Mouse (Mus musculus) kidney, postnatal 10 days (tissue): ENCODE results near the gene Pcnx3.
"Not testable (repeated sequence)": the region's sequence is repeated elsewhere in the genome, so short reads cannot be mapped to it uniquely, and the experiment has no call there.

Source experiments
- DNase-seq: peaks from one replicate; pipeline ENCODE4 v3.0.0; 2021; ENCODE audit warnings: mixed read lengths

Gene Pcnx3

DNA sequence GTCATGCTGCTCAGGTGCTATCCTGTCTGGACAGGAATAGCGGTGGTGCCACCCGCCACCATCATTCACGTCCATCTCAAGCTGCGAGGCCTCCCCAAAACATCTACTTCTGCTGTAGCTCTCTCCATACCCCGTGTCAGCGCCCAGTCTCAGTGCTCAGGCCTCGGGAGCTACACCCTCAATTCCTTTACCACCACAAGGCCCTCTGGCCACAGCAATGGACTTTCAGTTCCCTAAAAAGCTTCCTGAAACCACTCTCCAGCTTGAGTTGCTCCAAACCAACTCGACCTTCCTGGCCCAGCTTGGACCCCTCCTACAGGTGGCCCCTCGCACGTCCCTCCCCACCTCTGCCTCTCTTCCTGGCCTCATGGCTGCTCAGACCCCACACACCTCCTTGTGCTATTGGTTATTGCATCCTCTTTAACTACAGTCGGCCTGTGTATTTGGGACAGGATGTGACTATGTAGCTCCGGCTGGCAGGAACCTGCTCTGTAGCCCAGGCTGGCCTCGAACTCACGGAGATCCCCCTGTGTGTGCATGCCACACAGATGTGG is 23.3 kb upstream of the Pcnx3 start:
- DNase-seq = no peak

DNA sequence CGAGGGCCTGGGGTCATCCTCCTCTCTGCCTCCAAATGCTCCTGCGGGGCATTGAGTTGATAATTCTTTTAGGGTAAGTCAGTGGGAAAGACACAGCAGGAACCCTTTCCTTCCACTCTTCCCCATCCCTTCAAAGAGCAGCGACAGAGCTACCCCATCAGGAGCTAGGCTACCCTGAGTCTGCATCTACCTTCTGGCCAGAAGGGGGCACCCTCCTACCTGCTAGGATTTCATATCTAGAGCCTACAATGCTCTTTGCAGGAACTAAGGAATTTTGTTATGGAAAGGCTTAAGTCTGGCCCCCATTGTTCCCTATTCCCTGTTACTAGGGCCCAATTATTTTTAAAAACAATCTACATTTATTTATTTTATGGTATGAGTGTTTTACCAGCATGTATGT is 22.5 kb upstream of the Pcnx3 start:
- peak; percentile 90 for DNase-seq

DNA sequence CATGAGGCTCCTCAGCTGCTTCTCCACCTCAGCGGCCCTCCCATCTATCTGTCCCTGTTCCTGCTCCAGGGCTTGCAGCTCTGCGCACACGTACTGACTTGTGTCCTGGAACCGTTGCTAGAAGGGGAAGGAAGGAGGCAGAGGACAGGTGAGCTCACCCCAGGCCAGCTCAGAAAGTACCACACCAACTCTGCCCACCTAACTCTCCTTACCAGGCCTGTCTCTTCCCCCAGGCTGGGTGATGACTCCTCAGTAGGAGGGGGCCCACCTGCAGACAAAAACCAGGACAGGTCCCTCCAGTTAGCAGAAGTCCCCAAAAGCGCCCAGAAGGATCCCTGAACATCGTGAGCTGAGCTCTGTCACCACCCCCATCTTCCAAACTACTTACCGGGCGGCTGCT is 21.9 kb upstream of the Pcnx3 start:
- DNase-seq = no peak

DNA sequence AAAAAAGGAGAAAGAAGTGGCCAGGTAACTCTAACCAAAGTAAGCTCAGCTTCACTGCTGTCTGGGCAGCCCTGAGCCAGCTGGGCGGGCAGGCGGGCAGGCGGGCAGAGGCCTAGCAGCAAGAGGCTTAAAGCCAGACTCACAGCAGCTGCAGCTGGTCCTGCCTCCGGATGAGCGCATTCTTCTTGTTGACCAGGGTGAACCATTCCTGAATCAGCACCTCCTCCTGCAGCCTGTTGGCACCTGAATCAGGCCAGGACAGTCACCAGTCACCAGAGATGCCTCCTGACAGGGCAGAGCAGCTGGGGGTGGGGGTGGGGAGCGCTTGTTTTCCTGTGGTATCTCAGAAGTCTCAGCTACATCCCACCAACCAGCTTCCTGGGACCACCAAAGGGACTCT is 21.4 kb upstream of the Pcnx3 start:
- DNase-seq = no peak

DNA sequence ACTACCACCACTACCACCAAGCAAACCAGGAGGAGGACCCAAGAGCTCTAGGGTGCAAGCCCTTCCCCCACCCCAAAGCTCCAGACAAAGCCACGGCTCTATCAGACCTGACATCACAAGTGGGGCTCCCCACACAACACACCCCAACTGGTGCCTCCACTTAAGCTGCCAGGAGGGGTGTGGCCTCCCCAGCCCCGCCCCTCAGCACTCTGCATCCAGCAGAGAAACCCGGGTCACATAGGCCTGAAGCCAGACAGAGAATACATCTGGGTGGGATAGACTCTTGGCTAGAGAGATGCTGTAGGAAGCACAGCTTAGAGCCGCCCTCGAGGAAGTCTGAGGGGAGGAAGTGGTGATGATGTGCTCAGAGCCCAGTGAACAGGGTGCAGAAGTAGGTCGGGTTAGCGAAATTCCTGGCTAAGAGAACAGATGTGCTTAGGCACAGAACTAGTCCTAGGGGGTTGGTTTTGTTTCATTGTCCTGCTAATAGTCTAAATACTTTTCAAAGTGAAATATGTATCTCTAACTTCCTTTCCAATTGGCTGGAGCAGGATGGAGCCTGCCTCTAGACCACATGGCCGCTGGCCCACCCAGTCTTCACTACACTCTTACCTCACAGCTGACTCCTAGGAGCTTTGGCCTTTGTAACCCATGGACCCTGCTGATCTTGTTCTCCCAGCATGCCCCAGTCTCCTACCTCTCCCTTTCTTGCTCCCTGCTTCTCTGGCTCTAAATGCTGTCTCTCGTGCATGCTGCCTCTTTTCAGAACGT is 16.3 kb upstream of the Pcnx3 start:
- DNase-seq = peak; percentile 75

DNA sequence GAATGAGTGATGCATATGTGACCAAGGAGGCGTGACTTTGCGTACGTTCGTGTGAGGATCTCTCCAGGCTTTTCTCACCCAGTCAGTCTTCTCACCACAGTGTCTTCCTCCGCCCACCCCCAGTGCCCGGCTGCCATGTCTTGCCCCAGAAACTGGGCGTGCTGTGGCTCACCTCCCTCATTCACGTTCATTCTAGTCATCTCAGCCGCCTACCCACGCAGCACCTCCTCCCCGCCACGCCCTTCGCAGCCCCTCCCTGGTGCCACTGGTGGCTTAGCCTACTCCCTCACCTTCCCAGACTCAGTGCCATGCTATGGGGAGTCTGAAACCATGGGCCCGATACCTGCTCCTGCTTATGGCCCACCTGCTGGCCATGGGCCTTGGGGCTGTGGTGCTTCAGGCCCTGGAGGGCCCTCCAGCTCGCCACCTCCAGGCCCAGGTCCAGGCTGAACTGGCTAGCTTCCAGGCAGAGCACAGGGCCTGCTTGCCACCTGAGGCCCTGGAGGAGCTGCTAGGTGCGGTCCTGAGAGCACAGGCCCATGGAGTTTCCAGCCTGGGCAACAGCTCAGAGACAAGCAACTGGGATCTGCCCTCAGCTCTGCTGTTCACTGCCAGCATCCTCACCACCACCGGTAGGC is 15.6 kb upstream of the Pcnx3 start, which contains the start of gene Kcnk7:
Gene Kcnk7 (plus strand): TSS at position 205 of the 638 bp plus-strand sequence.
- no peak for DNase-seq

DNA sequence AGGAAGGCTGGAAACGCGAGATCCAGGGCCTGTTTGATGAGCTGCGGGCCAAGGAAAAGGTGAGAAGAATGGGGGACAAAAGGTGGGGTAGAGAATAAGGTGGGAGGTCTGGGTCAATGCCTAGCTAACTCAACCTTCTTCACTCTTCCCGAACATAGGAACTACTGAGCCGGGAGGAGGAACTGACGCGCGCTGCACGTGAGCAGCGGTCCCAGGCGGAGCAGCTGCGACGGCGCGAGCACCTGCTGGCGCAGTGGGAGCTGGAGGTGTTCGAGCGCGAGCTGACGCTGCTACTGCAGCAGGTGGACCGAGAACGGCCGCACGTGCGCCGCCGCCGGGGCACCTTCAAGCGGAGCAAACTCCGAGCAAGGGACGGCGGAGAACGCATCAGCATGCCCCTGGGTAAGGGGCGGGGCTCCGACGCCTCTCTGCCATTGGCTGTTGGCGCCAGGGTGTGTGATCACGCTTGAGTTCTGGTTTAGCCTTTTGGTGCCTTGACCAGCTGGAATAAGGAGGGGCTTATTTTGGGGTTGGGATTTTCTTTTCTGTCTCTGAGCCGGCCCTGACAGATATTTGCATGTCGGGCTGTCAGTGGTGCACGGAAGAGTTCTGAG is 7.2 kb upstream of the Pcnx3 start:
- no peak for DNase-seq

DNA sequence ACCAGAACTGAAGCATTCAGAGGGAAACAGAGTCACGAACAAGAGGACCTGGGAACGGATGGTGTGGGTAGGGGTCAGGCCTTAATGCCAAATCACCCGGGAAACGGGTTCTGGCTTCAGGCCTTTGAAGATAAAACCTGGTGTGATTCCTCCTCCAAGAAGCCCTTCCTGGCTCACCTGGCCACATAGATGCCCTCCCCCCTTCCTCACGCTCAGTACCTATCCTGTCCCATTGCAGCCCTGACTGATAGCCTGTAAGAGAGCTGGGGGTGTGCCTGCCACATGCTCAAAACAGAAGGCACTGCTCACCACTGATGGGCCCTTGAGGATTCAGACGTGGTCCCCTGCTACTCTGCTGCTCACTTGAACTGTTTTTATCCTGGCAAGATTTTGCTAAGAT is 5.1 kb upstream of the Pcnx3 start:
- DNase-seq = no peak

DNA sequence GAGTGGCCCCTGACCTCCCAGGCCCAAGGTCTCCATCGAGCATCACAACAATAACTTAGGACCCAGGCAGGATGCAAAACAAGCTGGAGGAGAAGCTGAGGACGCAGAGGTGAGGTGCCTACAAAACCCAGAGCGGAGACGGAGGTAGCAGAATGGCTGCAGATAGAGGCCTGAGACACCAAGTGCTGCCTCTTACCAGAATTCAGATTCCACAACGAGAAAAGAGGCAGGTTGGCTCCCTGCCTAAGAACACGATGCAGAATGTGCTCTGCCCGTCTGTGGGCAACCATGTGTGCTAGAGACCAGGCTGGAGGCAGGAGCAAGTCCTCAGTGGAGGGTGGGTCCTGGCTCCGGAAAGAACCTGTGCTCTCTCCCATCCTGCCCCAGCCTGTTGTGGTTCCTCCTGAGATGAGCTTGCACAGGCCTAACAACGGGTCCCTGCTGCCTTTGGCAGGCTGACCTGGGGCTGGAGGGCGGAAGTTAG is 4.2 kb upstream of the Pcnx3 start:
- peak; percentile 56 for DNase-seq

DNA sequence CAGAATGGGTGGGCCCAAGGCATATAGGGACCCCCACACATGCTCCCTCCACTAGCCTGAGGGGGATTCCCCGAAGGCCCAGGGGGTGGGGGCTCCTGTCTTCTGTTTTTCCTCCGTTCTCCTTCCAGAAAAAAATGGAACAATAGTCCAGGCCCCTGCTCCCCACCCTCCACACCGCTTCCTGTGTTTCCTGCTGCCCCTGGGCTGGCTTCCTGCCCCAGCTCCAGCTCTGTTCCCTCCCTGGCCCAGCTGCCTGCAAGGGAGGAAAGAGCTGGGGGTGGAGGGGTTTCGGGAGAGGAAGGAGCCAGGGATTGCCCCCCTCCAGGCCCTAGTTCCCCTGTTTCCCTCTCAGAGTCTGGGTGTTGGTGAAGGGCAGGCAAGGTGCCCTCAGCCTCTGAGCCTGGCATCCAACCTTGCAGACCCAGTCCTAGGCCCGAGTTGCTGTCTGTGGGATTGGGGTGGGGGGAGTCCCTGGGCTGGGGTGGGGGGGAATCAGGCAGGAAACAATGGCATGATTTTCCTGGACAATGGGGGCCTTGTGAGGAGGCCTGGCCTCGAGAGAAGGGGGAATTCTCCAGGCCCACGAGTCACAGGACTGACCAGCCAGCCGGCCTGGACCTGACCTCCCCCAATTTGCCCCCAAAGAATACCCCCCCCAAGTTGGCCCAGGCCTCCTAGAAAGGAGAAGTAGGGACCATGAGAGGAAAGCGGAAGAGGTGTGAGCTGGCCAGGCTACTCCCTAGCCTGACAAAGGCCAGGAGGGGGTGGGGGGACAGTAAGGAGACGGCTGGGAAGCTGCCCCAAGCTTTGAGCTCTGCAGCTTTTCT is 3.6 kb upstream of the Pcnx3 start:
- peak; percentile 85 for DNase-seq

DNA sequence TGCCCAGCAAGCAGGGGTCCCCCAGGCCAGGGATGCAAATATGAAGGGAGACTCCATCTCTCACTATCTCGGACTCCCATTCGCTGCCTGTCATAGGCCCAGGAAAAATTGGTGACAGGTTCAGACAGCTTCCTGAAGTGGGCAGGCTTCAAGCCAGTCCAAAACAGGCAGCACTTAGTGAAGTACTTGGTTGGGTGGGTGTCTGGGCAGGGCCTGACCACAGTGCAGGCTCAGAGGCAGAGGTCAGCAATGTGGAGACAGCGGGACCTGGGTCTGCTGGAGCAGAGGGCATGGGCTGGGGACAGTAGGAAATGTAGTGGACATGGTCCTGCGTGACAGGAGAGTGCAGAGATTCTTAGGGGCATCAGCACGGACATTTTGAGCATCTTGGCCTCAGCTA is 2.9 kb upstream of the Pcnx3 start:
- no peak for DNase-seq

DNA sequence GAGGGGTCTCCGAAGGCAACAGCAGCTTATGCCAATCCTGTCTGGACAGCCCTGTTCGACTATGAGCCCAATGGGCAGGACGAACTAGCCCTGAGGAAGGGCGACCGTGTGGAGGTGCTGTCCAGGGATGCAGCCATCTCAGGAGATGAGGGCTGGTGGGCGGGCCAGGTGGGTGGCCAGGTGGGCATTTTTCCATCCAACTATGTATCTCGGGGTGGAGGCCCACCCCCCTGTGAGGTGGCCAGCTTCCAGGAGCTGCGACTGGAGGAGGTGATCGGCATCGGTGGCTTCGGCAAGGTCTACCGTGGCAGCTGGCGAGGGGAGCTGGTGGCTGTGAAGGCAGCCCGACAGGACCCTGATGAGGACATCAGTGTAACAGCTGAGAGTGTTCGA is 1.6 kb upstream of the Pcnx3 start:
- DNase-seq = peak; percentile 57

DNA sequence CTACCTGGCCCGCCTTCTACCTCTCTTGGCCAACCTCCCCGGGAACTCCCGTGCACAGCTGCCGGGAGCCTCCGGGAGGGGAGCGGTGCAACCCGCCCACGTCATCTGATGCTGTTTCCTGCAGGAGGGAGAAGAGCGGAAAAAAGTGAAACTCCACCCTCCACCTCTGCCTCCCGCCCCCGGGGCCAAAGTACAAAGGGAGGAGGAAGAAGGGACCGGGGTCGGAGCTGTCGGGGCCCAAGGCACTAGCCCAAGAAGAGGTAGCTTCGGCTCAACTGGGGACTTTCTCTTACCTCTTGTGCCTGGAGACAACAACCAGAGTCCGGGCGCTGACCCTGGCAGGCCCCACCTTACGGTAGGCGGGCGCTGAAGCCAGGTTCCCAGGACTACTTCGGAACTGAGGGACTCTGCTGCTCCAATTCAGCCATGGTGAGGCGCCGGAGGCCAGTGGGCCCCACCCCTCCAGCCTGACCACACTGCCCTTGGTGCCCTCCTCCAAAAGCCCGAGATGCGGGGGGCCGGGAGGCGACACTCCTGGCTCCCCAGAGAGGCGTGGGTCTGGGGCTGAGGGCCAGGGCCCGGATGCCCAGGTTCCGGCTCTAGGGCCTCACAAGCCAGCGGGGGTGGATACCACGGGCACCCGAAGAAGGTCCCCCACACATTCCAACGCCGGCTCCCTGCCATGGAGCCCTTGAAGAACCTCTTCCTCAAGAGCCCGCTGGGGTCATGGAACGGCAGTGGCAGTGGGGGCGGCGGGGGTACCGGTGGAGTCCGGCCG is 1.0 kb upstream of the Pcnx3 start:
- peak; percentile 94 for DNase-seq

DNA sequence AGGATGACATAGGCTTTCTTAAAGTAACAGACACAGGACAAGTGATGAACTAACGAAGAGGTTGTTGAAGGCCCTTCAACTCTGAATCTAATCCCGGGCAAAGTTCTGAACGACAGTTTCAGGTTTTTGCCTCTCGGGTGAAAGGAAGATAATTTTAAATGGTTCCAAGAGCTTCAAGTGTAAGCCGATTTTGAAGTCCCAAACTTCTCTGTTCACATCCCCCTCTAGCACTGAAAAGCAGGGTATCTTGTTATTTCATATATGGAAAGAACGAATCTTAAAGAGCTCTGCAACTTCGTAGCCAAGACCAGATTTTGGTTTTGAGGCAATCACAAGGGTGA is 350 bp upstream of the Pcnx3 start:
- no peak for DNase-seq

DNA sequence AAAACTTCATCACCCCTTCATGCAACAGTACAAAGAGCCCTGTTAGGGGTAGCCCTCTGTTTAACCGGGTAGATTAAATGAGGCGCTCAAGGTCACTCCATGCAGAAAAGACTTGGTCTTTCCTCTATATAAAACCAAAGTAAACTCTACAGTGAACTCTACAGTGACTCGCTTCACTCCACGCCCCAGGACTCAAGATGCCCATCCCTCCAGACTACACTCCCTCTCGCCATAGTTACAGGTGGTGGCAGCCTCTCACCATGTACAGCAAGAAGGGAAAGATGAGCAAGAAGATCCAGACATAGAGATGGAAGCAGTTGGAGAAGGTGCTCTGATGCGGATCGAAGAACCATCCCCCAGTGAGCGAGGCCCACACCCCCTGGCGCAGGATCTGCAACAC is 970 bp downstream of the Pcnx3 start:
- no peak for DNase-seq

DNA sequence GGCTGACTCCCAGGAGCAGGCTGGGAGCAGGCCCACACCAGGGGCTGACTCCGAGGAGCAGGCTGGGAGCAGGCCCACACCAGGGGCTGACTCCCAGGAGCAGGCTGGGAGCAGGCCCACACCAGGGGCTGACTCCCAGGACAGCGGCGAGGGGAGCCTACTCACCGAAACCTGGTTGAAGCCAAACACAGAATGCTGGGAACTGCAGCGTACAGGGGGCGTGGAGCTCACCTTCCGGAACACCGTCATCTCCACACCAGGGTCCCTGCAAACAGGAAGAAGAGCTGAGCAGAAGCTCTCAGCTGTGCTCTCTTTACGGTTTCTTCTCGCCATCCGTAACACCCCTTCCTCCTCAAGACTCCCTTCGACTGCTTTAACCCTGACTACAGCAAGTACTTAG is 1.8 kb downstream of the Pcnx3 start:
- DNase-seq = not testable (repeated sequence)

DNA sequence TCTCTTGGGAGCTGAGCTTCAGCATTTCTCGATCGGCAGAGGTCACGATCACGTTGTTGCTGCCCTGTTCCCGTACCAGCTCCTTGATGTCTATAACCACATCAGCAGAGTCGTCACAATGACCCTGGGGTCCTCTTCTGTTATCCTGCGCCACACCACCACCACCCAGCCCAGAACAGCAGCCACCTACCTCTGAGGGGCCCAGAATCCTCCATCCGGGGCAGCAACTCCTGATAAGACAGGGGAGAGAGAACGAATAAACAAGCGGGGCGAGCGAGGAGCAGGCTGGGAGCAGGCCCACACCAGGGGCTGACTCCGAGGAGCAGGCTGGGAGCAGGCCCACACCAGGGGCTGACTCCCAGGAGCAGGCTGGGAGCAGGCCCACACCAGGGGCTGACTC is 2.3 kb downstream of the Pcnx3 start:
- no peak for DNase-seq

DNA sequence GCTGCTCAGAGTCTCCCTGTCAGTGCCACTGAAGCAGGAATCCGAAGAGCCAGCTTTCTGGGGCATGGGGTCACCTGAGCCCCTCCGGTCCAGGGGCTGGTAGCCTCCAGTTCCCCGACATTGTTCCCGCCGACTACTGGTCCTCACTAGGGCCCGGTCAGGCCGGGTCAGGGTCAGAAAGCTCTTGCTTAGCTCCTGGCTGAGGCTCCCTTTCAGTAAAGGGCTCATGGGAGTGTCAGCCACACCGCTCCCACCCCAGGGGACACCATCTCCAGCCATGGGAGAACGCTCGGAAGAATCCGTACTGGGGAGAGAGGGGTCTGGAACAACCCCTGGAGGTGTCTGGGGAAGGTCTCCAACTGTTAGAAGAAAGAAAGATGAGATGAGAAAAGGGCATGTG is 2.8 kb downstream of the Pcnx3 start:
- DNase-seq = no peak

DNA sequence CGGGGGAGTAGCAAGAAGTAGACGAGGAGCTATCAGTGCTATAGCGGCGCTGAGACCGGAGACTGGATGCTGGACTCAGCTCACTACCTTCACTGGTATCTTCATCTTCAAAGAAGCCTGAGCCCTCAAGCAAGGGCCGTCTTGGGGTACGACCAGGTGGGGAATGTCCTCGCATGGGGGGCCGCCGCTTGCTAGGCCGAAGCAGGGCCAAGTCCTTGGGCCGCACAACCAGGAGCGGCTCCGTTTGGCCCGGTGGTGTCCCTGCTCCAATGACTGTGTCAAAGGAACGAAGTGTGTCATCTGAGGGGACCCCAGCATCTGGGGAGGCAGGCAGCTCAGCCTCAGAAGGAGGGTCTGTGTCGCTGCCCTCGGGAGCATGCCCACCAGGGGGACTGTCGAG is 3.3 kb downstream of the Pcnx3 start:
- DNase-seq = no peak

DNA sequence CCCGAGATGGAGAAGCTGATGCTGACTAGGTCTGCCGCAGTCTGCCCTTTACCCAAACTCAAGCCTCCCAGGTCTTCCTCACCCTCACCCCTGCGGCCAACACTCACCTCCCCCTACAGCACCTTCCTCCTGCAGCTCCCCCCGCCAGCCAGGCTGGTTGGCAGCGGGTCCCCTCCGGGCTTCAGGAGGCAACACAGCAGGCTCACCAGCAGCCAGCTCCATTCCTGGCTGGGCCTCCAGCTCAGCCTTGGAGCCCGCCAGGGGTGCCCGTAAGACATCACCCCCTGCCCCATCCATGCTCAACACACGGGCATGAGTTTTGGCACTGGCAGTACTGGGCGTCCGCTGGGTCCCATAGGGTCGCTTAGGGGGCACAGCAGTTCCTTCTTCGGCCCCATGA is 3.7 kb downstream of the Pcnx3 start:
- DNase-seq = no peak

DNA sequence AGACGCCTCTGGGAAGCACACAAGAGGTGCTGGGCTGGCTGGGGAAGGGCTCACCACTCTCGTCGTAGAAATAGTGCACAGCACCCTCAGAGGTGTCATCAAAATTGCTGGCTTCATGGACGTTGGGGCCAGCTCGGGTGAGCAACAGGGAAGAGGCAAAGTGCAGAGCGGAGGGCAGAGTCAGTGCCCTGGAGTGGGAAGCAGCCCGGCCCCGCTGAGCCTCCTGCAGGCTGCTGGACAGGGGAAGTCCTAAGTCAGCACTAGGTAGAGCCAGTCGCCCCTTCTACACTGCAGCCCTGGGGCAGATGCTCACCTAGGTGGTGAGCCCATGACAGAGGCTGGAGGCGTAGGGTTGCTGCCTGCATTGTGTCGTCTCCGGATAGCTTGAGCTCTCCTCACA is 4.5 kb downstream of the Pcnx3 start:
- DNase-seq = no peak

DNA sequence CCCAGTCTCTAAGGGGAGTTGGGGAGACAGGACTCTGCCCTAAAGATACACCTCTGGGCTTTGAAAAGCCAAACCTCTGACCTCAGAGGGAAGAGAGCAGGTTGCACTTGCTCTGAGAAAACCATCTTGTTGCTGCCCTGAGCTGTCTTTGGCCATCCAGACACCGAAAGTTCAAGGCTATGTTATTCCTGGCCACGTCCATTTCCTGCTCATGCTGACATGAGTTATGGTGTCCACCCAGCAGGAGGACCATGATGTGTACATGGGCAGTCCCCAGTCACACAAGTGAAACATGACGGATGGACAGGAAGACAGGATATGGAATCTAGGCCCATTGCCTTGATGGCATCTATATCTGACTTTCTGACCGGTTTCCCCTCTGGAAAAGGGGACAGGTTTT is 8.3 kb downstream of the Pcnx3 start:
- peak; percentile 51 for DNase-seq
